Mouse (Mus musculus) testis, adult 2 months (tissue): ENCODE results near the gene Gm10720.
"Not testable (repeated sequence)": the region's sequence is repeated elsewhere in the genome, so short reads cannot be mapped to it uniquely, and the experiment has no call there.

ENCODE experiments used
- CTCF ChIP-seq: fragments of 200-500 bp; IDR thresholded peaks from 2 replicates; pipeline ENCODE4 v1.5.1; 2012; ENCODE audit warnings: low read depth, mild to moderate bottlenecking, inconsistent platforms, low read length, moderate library complexity; ENCODE audit not compliant: control insufficient read depth, insufficient read depth, insufficient replicate concordance
- POLR2A ChIP-seq: fragments of 200-500 bp; IDR thresholded peaks from 2 replicates; pipeline ENCODE4 v1.6.1; 2012; ENCODE audit warnings: low read depth, mild to moderate bottlenecking, inconsistent platforms, low read length, moderate library complexity; ENCODE audit not compliant: control insufficient read depth

DNA sequence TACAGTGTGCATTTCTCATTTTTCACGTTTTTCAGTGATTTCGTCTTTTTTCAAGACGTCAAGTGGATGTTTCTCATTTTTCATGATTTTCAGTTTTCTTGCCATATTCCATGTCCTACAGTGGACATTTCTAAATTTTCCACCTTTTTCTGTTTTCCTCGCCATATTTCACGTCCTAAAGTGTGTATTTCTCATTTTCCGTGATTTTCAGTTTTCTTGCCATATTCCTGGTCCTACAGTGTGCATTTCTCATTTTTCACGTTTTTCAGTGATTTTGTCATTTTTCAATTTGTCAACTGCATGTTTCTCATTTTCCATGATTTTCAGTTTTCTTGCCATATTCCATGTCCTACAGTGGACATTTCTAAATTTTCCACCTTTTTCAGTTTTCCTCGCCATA, 18.8 kb downstream of the Gm10720 start, which contains the start of gene Gm17535:
- TF ChIP-seq CTCF, POLR2A: not testable (repeated sequence)
